13 mouse cellular contexts compared by ENCODE assay signal in the genomic region with DNA sequence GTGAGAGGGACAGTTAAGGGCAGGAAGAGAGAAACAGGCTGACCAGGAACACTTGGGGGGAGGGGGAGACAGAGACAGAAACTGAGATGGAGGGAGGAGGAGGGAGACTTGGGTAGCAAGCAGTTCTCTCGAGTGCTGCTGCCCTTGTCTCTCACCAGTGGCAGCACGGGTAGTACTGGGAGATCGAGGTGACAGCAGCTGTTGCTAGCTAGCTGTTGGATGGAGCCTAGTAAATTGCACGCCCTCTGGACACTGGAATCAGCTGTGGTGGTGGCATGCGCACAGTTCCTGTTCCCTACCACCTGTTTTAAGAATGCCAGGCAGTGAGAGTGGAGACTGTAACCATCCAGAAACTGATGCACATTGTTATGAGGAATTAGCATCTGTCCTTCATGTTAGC.
DNase-seq lines count a peak whose midpoint lies in the region; ATAC-seq lines count a peak whose summit lies in the region.
"Had no signal": no experiment of that assay in that cellular context is flagged by ENCODE, and none has a peak within 500 bp of the region (broad histone marks: within the 10 kb centered on the region; RNA-seq: fewer than 3 reads in every experiment).

No protein-coding gene starts in this region.

- H3K9me3 ChIP-seq in hindbrain, embryonic 13.5 days = no peaks in the 10 kb centered on the region
- no peaks in the 10 kb centered on the region for H3K9me3 ChIP-seq in hindbrain, embryonic 12.5 days (replicated peaks)
- no peaks in the 10 kb centered on the region for H3K9me3 ChIP-seq in limb, embryonic 13.5 days
- H3K9me3 ChIP-seq in limb, embryonic 10.5 days (replicated peaks) = no peaks in the 10 kb centered on the region
- no peaks in the 10 kb centered on the region for H3K9me3 ChIP-seq in limb, embryonic 15.5 days
- H3K9me3 ChIP-seq: midbrain, embryonic 12.5 days had no signal

- no peak overlapping the region for H3K4me2 ChIP-seq in hindbrain, embryonic 13.5 days
- H3K4me2 ChIP-seq in hindbrain, embryonic 12.5 days (replicated peaks) = no peak overlapping the region
- H3K4me2 ChIP-seq in limb, embryonic 13.5 days (replicated peaks) = no peak overlapping the region
- H3K4me2 ChIP-seq in limb, embryonic 15.5 days = no peak overlapping the region
- H3K4me2 ChIP-seq: midbrain, embryonic 12.5 days had no signal

- DNase-seq in limb, embryonic 10.5 days (ENCODE audit: low spot score) = no peak
- DNase-seq in gastrocnemius, postnatal 10 days = peak; percentile 35
- no peak for DNase-seq in MN1 (ENCODE audit: low spot score)
- DNase-seq: adrenal gland, postnatal 14 days; kidney, adult 18-20 months; lung, postnatal 36 days had no signal

- peak overlapping the region; percentile 35; the same call in 1 of the 2 replicates for H3K27ac ChIP-seq in hindbrain, embryonic 13.5 days
- H3K27ac ChIP-seq in hindbrain, embryonic 12.5 days = no peak overlapping the region
- no peak overlapping the region; the same call in 1 of the 2 replicates for H3K27ac ChIP-seq in limb, embryonic 13.5 days
- no peak overlapping the region for H3K27ac ChIP-seq in limb, embryonic 10.5 days
- peak overlapping the region; percentile 43; the same call in 1 of the 2 replicates for H3K27ac ChIP-seq in limb, embryonic 15.5 days
- H3K27ac ChIP-seq: hindbrain, postnatal 0 days; midbrain, embryonic 12.5 days had no signal

- H3K27me3 ChIP-seq in hindbrain, embryonic 13.5 days = no peaks in the 10 kb centered on the region
- H3K27me3 ChIP-seq in hindbrain, embryonic 12.5 days = no peaks in the 10 kb centered on the region
- H3K27me3 ChIP-seq in limb, embryonic 13.5 days = no peaks in the 10 kb centered on the region
- no peaks in the 10 kb centered on the region for H3K27me3 ChIP-seq in limb, embryonic 10.5 days (ENCODE audit: low read depth, poor library complexity, severe bottlenecking)
- H3K27me3 ChIP-seq in limb, embryonic 15.5 days = no peaks in the 10 kb centered on the region
- H3K27me3 ChIP-seq: midbrain, embryonic 12.5 days had no signal

- WGBS in hindbrain, embryonic 13.5 days = 77% methylated on average over 5 of the region's 5 CpGs
- WGBS in hindbrain, embryonic 12.5 days = 70% methylated on average over 5 of the region's 5 CpGs
- 60% methylated on average over 5 of the region's 5 CpGs for WGBS in limb, embryonic 13.5 days
- WGBS in limb, embryonic 10.5 days = 71% methylated on average over 5 of the region's 5 CpGs
- WGBS in limb, embryonic 15.5 days = 63% methylated on average over 5 of the region's 5 CpGs

- no peak overlapping the region for H3K9ac ChIP-seq in hindbrain, embryonic 13.5 days
- H3K9ac ChIP-seq in hindbrain, embryonic 12.5 days = no peak overlapping the region
- no peak overlapping the region for H3K9ac ChIP-seq in limb, embryonic 13.5 days
- no peak overlapping the region for H3K9ac ChIP-seq in limb, embryonic 15.5 days
- H3K9ac ChIP-seq: midbrain, embryonic 12.5 days had no signal

- ATAC-seq in hindbrain, embryonic 13.5 days (ENCODE audit: low FRiP score) = no peak
- ATAC-seq in hindbrain, embryonic 12.5 days (ENCODE audit: low FRiP score) = no peak
- peak; percentile 54; the same call in 1 of the 2 replicates for ATAC-seq in limb, embryonic 13.5 days (ENCODE audit: low FRiP score, low read depth)
- no peak for ATAC-seq in limb, embryonic 15.5 days (ENCODE audit: insufficient number of reproducible peaks, low FRiP score, low TSS enrichment, low read depth)
- ATAC-seq: CD4-positive, CD25-positive, alpha-beta regulatory T cell, adult 4 months; hindbrain, postnatal 0 days had no signal

- no peak overlapping the region for H3K4me3 ChIP-seq in hindbrain, embryonic 13.5 days
- no peak overlapping the region for H3K4me3 ChIP-seq in hindbrain, embryonic 12.5 days
- no peak overlapping the region for H3K4me3 ChIP-seq in limb, embryonic 13.5 days
- H3K4me3 ChIP-seq in limb, embryonic 10.5 days = no peak overlapping the region
- H3K4me3 ChIP-seq in limb, embryonic 15.5 days = no peak overlapping the region
- H3K4me3 ChIP-seq: midbrain, embryonic 12.5 days had no signal

- H3K4me1 ChIP-seq in hindbrain, embryonic 13.5 days (replicated peaks) = peaks cover 3% of the 10 kb centered on the region; the same call in 1 of the 2 replicates
- H3K4me1 ChIP-seq in hindbrain, embryonic 12.5 days = 0 out of 2 replicates have a peak, but pooled peaks cover 3% of the 10 kb centered on the region
- no peaks in the 10 kb centered on the region for H3K4me1 ChIP-seq in limb, embryonic 13.5 days
- H3K4me1 ChIP-seq in limb, embryonic 10.5 days = peaks cover 17% of the 10 kb centered on the region
- peaks cover 2% of the 10 kb centered on the region; the same call in 1 of the 2 replicates for H3K4me1 ChIP-seq in limb, embryonic 15.5 days
- H3K4me1 ChIP-seq: midbrain, embryonic 12.5 days had no signal

- peaks cover 46% of the 10 kb centered on the region for H3K36me3 ChIP-seq in hindbrain, embryonic 13.5 days
- peaks cover 55% of the 10 kb centered on the region for H3K36me3 ChIP-seq in hindbrain, embryonic 12.5 days
- H3K36me3 ChIP-seq in limb, embryonic 13.5 days = peaks cover 88% of the 10 kb centered on the region
- H3K36me3 ChIP-seq in limb, embryonic 10.5 days = peaks cover 94% of the 10 kb centered on the region
- peaks cover 62% of the 10 kb centered on the region for H3K36me3 ChIP-seq in limb, embryonic 15.5 days

Comparison
In these comparisons a context has a peak if more than half of its experiments do, and no peak if none do; other contexts are left out.
1. H3K27ac ChIP-seq: peak in hindbrain, embryonic 13.5 days (single experiment) and limb, embryonic 15.5 days (single experiment); none in hindbrain, embryonic 12.5 days (single experiment), limb, embryonic 13.5 days (single experiment) and limb, embryonic 10.5 days (single experiment).